Mouse (Mus musculus): Measurements from ENCODE around the gene 1700066M21Rik.

DNA sequence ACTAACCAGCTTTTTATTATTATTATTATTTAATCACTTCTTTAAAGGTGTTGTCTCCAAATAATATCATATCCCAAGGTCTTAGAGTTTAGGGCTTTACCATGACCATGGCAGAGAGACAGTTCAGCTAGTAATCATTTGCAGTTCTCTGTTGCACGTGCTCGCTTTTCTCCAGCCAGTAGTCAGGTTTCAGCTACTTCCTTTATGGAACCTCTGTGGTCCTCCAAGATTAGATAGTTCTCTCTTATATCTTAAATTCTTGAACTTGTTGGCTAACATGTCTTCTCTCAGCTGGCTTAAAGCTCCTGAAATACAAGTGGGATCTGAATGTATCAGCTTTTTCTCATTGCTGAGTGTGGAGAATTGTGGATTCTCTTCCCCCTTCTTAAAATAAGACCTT lies 31.6 kb downstream of the 1700066M21Rik start:
- TF ChIP-seq CTCF (IDR thresholded peaks at IDR 0.05; ENCODE audit: borderline replicate concordance, insufficient read depth, low read depth, low read length): no peak
- no peak for TF ChIP-seq POLR2A (IDR thresholded peaks at IDR 0.05; ENCODE audit: borderline replicate concordance, insufficient read depth, low read length)

Data from cerebellum, adult 2 months (tissue).